Mouse (Mus musculus): ENCODE data around the gene Scnn1a.

Scnn1a gene

GRCm38 (mm10) chr6:125363021-125363420 lies 42.6 kb downstream of the Scnn1a start:
- no peak for DNase-seq (ENCODE audit: low spot score)

DNA sequence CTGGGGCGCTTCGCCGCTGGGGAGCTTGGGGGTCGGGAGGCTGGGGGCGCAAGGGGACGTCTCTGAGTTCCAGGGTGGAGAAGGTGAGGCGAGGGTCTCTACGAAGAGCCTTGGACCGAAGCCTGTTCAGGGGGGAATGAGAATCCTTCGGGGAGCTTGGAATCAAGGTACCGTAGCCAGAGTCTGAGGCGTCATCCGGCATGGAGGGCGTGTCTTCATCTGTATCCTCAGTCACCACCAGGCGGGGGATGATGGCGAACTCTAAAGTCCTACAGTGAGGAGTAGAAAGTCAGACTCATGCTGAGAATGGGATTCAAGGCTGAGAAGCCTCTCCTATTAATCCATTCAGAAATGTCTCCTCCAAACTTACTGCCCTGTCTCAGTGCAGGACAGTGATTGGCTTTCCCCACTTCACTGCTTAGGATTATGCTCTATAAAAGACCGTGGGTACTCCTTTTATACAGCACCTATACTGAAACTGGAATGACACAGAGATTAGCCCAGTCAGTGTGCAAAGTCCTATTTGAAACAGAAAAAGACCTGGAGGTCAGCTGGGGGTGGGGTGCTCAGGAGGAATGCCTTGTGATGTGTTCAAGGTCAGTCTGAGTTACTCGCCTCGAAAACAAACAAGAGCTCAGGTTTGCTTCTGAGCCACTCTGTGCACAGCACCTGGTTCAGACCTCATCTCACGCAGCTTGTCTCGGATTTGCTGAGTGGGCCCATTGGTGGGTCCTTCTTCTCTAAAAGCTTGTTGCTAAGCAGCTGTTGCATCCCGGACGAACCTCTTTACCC lies 43.2 kb downstream of the Scnn1a start:
- no peak for DNase-seq (ENCODE audit: low spot score)

DNA sequence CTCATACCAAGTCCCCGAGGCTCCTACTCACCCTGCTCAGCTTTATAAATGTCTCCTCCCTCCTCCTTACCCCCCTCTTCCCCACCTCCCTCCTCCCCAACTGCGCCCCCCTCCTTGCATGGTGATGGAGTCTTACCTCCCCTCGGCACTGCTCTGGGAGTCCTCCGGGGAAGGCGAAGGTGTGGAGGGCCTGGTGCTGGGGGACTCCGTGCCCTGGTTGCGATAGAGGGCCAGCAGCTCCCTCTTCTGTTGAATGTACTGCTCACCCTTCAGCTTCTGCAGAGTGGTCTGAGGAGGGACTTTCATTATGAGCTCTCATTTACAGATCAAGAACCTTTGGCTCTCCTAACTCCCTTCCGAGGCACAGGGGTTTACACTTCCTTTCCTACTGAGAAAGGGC lies 44.0 kb downstream of the Scnn1a start:
- no peak for DNase-seq (ENCODE audit: low spot score)

- no peak for DNase-seq (ENCODE audit: low spot score)
Observed at GRCm38 (mm10) chr6:125365522-125365921, 45.1 kb downstream of the Scnn1a start.

GRCm38 (mm10) chr6:125366133-125366532 lies 45.7 kb downstream of the Scnn1a start:
- DNase-seq (ENCODE audit: low spot score), result no peak

DNA sequence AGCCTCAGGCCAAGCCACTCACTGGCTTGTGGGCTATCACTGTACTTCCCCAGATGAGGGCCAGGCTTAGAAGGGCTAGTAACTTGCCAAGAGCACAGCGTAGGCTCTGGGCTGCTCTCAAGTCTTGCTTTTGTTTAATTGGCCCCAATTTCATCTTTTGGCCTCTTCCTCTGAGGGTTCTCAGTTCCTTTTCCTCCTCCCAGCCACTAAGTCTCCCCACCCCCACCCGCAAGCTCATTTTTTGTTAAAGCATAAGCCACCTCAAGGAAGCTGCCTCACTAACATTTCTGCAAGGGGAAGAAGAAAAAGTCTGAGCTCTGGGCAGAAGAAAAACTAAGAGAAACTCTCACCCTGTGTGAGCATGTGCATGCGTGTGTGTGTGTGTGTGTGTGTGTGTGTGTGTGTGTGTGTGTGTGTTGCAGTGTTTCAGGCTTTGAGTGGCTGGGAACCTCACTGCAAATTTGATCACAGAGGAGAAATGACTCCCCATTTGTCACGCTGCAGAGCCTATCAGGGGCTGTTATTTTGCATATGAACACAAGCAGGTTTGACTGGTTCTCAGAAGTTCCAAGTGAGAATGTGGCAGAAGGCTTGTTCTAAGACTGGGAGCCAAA lies 47.4 kb downstream of the Scnn1a start:
- no peak for DNase-seq (ENCODE audit: low spot score)

DNA sequence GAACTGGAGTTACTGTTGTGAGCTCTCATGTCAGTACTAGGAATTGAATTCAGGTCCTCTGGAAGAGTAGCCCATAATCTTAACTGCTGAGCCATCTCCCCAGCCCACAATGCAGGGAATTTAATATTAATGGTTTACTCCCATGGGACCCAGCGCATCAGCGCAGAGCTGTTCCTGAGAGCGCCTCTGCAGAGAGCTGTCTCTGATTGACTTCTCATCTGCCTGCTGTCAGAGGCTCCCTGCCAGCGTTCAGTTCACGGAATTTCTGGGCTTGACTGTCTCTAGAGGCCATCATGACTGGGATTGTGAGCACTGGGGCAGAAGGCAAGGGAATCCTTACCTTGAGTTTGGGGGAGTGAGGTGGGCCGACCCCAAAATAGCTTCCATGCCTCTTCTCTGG lies 56.6 kb downstream of the Scnn1a start:
- DNase-seq (ENCODE audit: low spot score), result no peak

DNA sequence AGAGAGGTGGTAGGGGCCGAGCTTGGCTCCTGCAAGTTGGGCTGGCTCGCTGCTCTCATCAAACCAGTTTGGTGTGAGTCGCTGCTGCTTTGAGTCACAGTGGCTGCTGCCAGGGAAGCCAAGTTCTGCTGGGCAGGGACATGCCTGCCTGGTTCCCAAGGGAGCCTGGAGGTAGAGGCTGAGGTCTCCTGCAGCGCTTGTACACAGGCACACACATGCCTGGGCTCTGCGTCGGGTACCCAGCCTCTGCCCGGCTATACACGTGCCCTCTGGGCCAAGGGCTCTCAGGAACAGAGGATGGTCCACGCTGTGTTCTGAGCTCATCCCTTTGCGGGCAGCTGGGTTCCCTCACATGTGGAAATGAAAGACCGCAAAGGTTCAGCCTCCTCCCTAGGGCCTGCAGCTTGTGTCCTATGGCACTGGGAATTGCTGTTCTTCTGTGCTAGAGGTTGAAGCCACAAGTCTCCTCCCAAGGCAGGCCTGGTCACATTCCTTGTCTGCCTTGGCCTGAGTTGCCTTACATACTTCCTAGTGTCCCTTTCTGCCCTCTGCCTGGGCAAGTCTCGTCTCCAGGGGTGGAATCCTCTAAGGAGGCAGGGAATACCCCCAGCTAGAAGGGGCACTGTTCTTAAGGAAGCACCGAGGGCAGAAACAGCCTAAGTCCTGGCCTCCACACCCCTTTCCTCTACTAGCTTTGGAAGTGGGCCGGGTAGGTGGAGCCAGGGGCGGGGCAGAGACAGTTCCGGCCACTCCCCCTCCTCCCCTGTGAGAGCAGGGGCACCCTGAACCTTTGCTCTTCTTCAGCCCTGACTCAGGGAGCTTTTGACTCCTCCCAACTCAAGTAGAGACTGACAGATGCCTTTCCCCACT lies 57.4 kb downstream of the Scnn1a start:
- no peak for DNase-seq (ENCODE audit: low spot score)

- no peak for DNase-seq (ENCODE audit: low spot score)
Observed at GRCm38 (mm10) chr6:125378621-125379020, 58.2 kb downstream of the Scnn1a start.

- DNase-seq (ENCODE audit: low spot score), result no peak
Observed at GRCm38 (mm10) chr6:125379781-125380180, 59.3 kb downstream of the Scnn1a start.

GRCm38 (mm10) chr6:125380372-125381360 lies 60.2 kb downstream of the Scnn1a start, which contains the start of gene Plekhg6:
TSS of gene Plekhg6 (minus strand) at chr6:125380793.
- no peak for DNase-seq (ENCODE audit: low spot score)

DNA sequence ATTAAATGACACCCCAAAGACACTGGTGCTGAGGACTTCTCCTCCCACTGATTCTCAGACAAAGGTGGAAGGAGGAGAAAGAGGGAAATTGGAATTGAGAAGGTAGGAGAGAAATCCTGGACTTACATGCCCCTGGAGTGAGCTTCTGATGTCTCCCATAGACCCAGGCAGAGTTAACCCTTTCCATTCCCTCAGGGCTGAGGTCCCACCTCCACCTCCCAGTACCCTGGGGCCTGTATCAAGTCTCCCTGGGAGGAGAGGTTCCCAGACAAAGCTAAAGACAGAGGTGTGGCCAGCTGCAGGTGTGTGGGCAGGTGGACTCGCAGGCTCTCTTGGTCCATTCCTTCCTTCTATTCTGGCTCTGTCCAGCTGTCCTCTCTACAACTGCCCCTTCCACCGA lies 61.6 kb downstream of the Scnn1a start:
- no peak for DNase-seq (ENCODE audit: low spot score)

DNA sequence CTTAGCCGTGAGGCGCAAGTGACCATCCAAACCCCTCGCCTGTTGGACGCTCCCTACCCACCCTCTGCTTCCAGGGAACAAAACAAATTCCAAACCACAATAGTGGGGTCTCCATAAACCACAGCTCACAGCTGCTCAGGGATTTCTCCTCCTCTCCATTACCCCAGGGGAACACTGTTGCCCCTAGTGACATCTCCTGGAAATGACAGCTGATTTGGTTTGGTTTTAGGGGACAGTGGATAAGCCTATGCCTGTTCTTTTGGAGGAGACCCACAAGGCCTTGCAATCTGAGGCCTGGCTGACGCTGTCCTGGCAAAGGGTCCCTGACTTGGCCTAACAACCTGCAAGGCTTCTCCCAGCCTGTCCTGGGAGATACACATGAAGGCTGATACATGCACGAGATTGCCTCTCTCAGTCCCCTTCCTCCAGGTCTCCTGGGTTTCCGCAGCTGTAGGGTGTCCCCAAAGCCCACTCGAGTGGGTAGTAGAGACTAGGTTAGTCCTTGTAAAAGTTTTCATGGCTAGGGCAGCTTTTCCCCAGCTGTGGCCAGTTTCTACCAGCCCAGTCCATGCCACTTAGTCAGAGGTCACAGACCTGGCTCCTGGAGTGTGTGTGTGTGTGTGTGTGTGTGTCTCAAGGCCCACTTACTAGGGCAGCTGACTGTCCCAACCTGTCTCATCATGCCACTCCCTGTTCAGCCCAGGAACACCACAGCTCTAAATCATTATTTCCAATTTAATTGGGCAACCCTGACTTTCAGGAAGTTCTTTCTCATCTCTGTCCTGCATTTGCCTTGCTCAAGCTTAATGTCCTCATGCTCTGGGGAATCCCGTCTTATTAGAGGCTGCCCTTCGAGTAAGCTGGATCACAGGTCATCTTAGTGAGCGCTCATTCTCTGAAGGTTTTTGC lies 64.9 kb downstream of the Scnn1a start:
- DNase-seq (ENCODE audit: low spot score), result no peak

DNA sequence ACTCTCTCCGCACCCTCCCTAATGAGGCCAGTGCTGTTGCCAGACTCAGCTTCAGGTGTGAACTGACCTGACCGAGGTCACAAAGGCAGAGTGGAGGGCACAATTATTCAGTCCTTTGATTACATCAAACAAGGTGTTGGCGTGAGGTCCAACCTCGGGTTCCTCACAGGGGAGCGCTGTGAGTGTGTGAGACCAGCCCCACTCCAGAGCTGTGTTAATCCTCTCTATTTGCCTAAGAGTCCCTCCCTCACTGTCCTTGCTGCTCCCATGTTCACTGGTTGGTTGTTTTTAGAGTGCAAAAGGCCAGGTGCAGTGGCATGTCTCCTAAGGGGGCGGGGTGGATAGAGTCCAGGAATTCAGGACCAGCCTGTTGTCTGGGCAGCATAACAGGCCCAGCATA lies 65.6 kb downstream of the Scnn1a start:
- DNase-seq (ENCODE audit: low spot score), result no peak

DNA sequence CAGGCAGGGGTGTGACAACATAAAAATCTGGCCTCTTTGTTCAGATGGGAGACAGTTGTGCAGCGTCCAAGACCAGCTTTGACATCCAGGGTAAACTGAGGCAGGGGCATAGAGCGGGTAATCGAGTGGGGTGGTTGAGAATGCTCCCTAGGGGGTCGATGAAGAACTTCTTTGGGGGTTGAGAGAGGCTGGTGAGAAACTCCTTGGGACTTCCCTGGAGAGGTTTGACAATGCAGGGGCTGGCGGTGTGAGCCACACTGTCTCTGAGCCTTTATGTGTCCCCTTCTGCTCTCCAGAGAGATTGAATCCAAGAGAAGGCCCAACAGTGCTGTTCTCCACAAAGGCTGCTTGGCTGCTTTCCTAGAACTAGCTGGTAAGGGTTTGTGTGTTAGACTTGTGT lies 69.4 kb downstream of the Scnn1a start:
- DNase-seq (ENCODE audit: low spot score), result no peak

Data from urinary bladder, postnatal 10 days (tissue).